Mouse (Mus musculus) cerebellum, adult 2 months (tissue): ENCODE data around the gene Slc22a2.

Experiments
- CTCF ChIP-seq: fragments of 200-500 bp; IDR thresholded peaks from 2 replicates; pipeline ENCODE4 v1.5.1; 2011; ENCODE audit warnings: low read depth, mild to moderate bottlenecking, control low read depth, low read length, moderate library complexity, borderline replicate concordance; ENCODE audit not compliant: insufficient read depth
- POLR2A ChIP-seq: fragments of 200-500 bp; IDR thresholded peaks from 2 replicates; pipeline ENCODE4 v1.6.1; 2011; ENCODE audit warnings: low read length, control low read depth, borderline replicate concordance; ENCODE audit not compliant: insufficient read depth

GRCm38 (mm10) chr17:12652604-12653003 is 68.7 kb downstream of the Slc22a2 start:
- TF ChIP-seq CTCF (no peak), POLR2A (no peak)
